Mouse (Mus musculus) liver, embryonic 14.5 days (tissue): ENCODE data around the gene Fgf8.

Experiments used
- CTCF ChIP-seq: IDR thresholded peaks from 2 replicates; pipeline ENCODE4 v1.5.1; 2016; ENCODE audit warnings: antibody characterized with exemption, low read depth, control low read depth
- EP300 ChIP-seq: IDR thresholded peaks from 2 replicates; pipeline ENCODE4 v1.6.1; 2016; ENCODE audit warnings: antibody characterized with exemption, low read depth

DNA sequence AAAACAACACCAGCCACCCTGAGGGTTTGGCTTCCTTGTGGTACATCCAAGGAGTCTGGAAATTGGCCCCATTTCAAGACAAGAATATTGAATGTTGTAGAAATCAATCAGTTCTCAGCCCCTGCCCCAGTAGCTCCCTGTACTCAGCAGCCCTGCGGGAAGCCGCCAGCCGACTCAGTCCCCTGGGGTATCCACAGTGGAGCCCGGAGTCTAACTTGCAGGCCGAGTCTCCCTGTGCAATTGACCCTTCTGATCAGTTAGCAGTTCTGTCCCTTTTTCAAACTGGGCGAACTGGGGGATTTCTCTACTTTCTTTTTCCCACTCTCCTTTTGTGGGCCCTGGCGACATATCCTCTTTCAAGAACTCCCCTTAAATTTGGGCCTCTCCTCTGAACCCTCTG lies 1.9 kb downstream of the Fgf8 start:
- TF ChIP-seq CTCF = no peak
- no peak for TF ChIP-seq EP300
